Mouse (Mus musculus) neural tube, embryonic 13.5 days (tissue): ENCODE data around the gene B3galt4. TPM values are rescaled to one million over a fixed set of nuclear protein-coding genes. Genes with fewer than 3 reads are reported as not detected.
"Not testable (repeated sequence)": the region's sequence is repeated elsewhere in the genome, so short reads cannot be mapped to it uniquely, and the experiment has no call there.

ENCODE experiments used
- ATAC-seq: fragments of 200-750 bp; cut with Nextera tagmentation; 2 replicates; pipeline ENCODE4 v1.8.0; 2017; ENCODE audit warnings: low read depth, mild to moderate bottlenecking, moderate TSS enrichment, moderate library complexity
- H3K27ac ChIP-seq: fragments of 300-500 bp; sonication (generic); replicated peaks from 2 replicates; pipeline ENCODE4 v1.5.1; 2015; ENCODE audit warnings: moderate library complexity, mild to moderate bottlenecking, inconsistent platforms
- H3K27me3 ChIP-seq: fragments of 300-500 bp; sonication (generic); 2 replicates; pipeline ENCODE4 v1.6.1; 2015; ENCODE audit warnings: mild to moderate bottlenecking, inconsistent platforms
- H3K36me3 ChIP-seq: fragments of 300-500 bp; sonication (generic); 2 replicates; pipeline ENCODE4 v1.6.1; 2015; ENCODE audit warnings: mild to moderate bottlenecking, inconsistent platforms
- H3K4me1 ChIP-seq: fragments of 300-500 bp; sonication (generic); replicated peaks from 2 replicates; pipeline ENCODE4 v1.6.1; 2015; ENCODE audit warnings: inconsistent platforms
- H3K4me2 ChIP-seq: fragments of 300-500 bp; sonication (generic); 2 replicates; pipeline ENCODE4 v1.6.1; 2015; ENCODE audit warnings: inconsistent platforms, mild to moderate bottlenecking, moderate library complexity
- H3K4me3 ChIP-seq: fragments of 300-500 bp; sonication (generic); 2 replicates; pipeline ENCODE4 v1.5.1; 2015; ENCODE audit warnings: mild to moderate bottlenecking, inconsistent platforms
- H3K9ac ChIP-seq: fragments of 300-500 bp; sonication (generic); 2 replicates; pipeline ENCODE4 v1.6.1; 2015; ENCODE audit warnings: moderate library complexity, mild to moderate bottlenecking, inconsistent platforms
- H3K9me3 ChIP-seq: fragments of 300-500 bp; sonication (generic); 2 replicates; pipeline ENCODE4 v1.6.1; 2016; ENCODE audit warnings: inconsistent platforms
- WGBS: fragments of 180-500 bp; shearing (Covaris S2); methylation state at CpG from one replicate; pipeline ENCODE4 v1.1.7; 2015; 5-methylcytosine and 5-hydroxymethylcytosine counted together
- polyA plus RNA-seq: library from polyadenylated mRNA; unstranded; fragments of >200 nt; fragmentation: Nextera tagmentation; extraction: Ambion mirVana; gene quantifications from 2 replicates; pipeline ENCODE4 v1.2.1, GENCODE M21; 2015

B3galt4 gene
- polyA plus RNA-seq, 1 experiment from 2014 or later: 11.7 TPM

- Histone ChIP-seq H3K27ac (peak overlapping the region; percentile 85; the same call in 1 of the 2 replicates), H3K36me3 (peaks cover 60% of the 10 kb centered on the region)
Measured at GRCm38 (mm10) chr17:33914969-33915391, 36.3 kb downstream of the B3galt4 start.

GRCm38 (mm10) chr17:33913905-33914304 lies 37.4 kb downstream of the B3galt4 start:
- Histone ChIP-seq H3K27ac (no peak overlapping the region), H3K36me3 (peaks cover 60% of the 10 kb centered on the region), H3K4me2 (no peak overlapping the region), H3K9ac (no peak overlapping the region), H3K4me1 (peaks cover 70% of the 10 kb centered on the region), H3K9me3 (no peaks in the 10 kb centered on the region), H3K27me3 (no peaks in the 10 kb centered on the region), H3K4me3 (no peak overlapping the region)
- 96% methylated on average over 8 of the region's 8 CpGs for whole genome bisulfite sequencing
- ATAC-seq: no peak

More at GRCm38 (mm10) chr17:33914969-33915391, 36.3 kb downstream of the B3galt4 start:
- WGBS: 73% methylated on average over 13 of the region's 13 CpGs
- no peak for ATAC-seq
- Histone ChIP-seq H3K4me1 (peaks cover 78% of the 10 kb centered on the region), H3K9ac (peak overlapping the region; percentile 70; the same call in 1 of the 2 replicates), H3K27me3 (no peaks in the 10 kb centered on the region), H3K4me3 (peak overlapping the region; percentile 51), H3K9me3 (no peaks in the 10 kb centered on the region), H3K4me2 (peak overlapping the region; percentile 66)

- H3K36me3 ChIP-seq: peaks cover 56% of the 10 kb centered on the region
- no peak overlapping the region for H3K4me2 ChIP-seq
- ATAC-seq: no peak
Measured at GRCm38 (mm10) chr17:33913264-33913663, 38.0 kb downstream of the B3galt4 start.

GRCm38 (mm10) chr17:33911813-33912414 lies 39.4 kb downstream of the B3galt4 start:
- Histone ChIP-seq H3K4me1 (peaks cover 58% of the 10 kb centered on the region), H3K4me3 (no peak overlapping the region), H3K9me3 (no peaks in the 10 kb centered on the region), H3K27ac (no peak overlapping the region), H3K36me3 (peaks cover 44% of the 10 kb centered on the region), H3K4me2 (no peak overlapping the region), H3K27me3 (no peaks in the 10 kb centered on the region), H3K9ac (no peak overlapping the region)
- WGBS: 93% methylated on average over 28 of the region's 28 CpGs
- ATAC-seq: no peak

More at GRCm38 (mm10) chr17:33913264-33913663, 38.0 kb downstream of the B3galt4 start:
- H3K9ac ChIP-seq: no peak overlapping the region
- H3K27me3 ChIP-seq: no peaks in the 10 kb centered on the region
- 93% methylated on average over 10 of the region's 10 CpGs for WGBS
- H3K9me3 ChIP-seq: no peaks in the 10 kb centered on the region
- no peak overlapping the region for H3K4me3 ChIP-seq
- H3K27ac ChIP-seq: no peak overlapping the region
- H3K4me1 ChIP-seq: peaks cover 64% of the 10 kb centered on the region

- Histone ChIP-seq H3K4me1 (peaks cover 53% of the 10 kb centered on the region), H3K4me2 (no peak overlapping the region), H3K36me3 (peaks cover 44% of the 10 kb centered on the region)
Measured at GRCm38 (mm10) chr17:33911052-33911812, 40.1 kb downstream of the B3galt4 start.

GRCm38 (mm10) chr17:33910346-33911051 lies 40.8 kb downstream of the B3galt4 start:
- Histone ChIP-seq H3K9ac (peak overlapping the region; percentile 92), H3K4me3 (peak overlapping the region; percentile 88), H3K36me3 (peaks cover 44% of the 10 kb centered on the region), H3K4me1 (peaks cover 52% of the 10 kb centered on the region), H3K9me3 (no peaks in the 10 kb centered on the region), H3K27me3 (no peaks in the 10 kb centered on the region), H3K4me2 (peak overlapping the region; percentile 94), H3K27ac (peak overlapping the region; percentile 94; the same call in 1 of the 2 replicates)
- no peak for ATAC-seq
- WGBS: 55% methylated on average over 11 of the region's 11 CpGs

More at GRCm38 (mm10) chr17:33911052-33911812, 40.1 kb downstream of the B3galt4 start:
- H3K27me3 ChIP-seq: no peaks in the 10 kb centered on the region
- WGBS: 91% methylated on average over 31 of the region's 31 CpGs
- no peaks in the 10 kb centered on the region for H3K9me3 ChIP-seq
- no peak for ATAC-seq
- no peak overlapping the region for H3K9ac ChIP-seq
- H3K27ac ChIP-seq: no peak overlapping the region
- H3K4me3 ChIP-seq: no peak overlapping the region

- Histone ChIP-seq H3K9ac (peak overlapping the region; percentile 92), H3K4me3 (peak overlapping the region; percentile 88), H3K27me3 (no peaks in the 10 kb centered on the region), H3K9me3 (no peaks in the 10 kb centered on the region), H3K4me2 (peak overlapping the region; percentile 94), H3K27ac (peak overlapping the region; percentile 94), H3K4me1 (peaks cover 46% of the 10 kb centered on the region), H3K36me3 (peaks cover 40% of the 10 kb centered on the region)
- no peak for ATAC-seq
- WGBS: under 1% methylated on average over 14 of the region's 14 CpGs
Measured at GRCm38 (mm10) chr17:33909869-33910250, 41.4 kb downstream of the B3galt4 start.

- Histone ChIP-seq H3K9ac (peak within 1 kb of the TSS; percentile 92), H3K36me3 (peaks cover 36% of the 10 kb centered on the region), H3K9me3 (no peaks in the 10 kb centered on the region), H3K27ac (peak within 1 kb of the TSS; percentile 94), H3K4me2 (peak within 1 kb of the TSS; percentile 94), H3K4me1 (peaks cover 41% of the 10 kb centered on the region), H3K27me3 (no peaks in the 10 kb centered on the region), H3K4me3 (peak within 1 kb of the TSS; percentile 88)
- under 1% methylated on average over 68 of the region's 68 CpGs for WGBS
- peak; percentile 96 for ATAC-seq
Measured at GRCm38 (mm10) chr17:33909077-33909868, 42.0 kb downstream of the B3galt4 start, which contains the start of gene Daxx. TSS of gene Daxx (plus strand) at chr17:33909414.

GRCm38 (mm10) chr17:33908331-33909076 lies 42.8 kb downstream of the B3galt4 start:
- H3K4me1 ChIP-seq: peaks cover 35% of the 10 kb centered on the region
- H3K4me3 ChIP-seq: peak overlapping the region; percentile 88
- H3K27me3 ChIP-seq: no peaks in the 10 kb centered on the region
- no peaks in the 10 kb centered on the region for H3K9me3 ChIP-seq
- peaks cover 28% of the 10 kb centered on the region for H3K36me3 ChIP-seq
- peak overlapping the region; percentile 94 for H3K27ac ChIP-seq
- ATAC-seq: no peak; the same call in 1 of the 2 replicates
- H3K4me2 ChIP-seq: peak overlapping the region; percentile 94
- peak overlapping the region; percentile 82 for H3K9ac ChIP-seq
- WGBS: under 1% methylated on average over 41 of the region's 44 CpGs

GRCm38 (mm10) chr17:33904835-33905234 lies 46.5 kb downstream of the B3galt4 start, which contains the start of gene Platr17:
TSS of gene Platr17 (plus strand) at chr17:33905135.
- not testable (repeated sequence) for H3K27ac ChIP-seq, H3K4me3 ChIP-seq, ATAC-seq, H3K36me3 ChIP-seq, H3K9me3 ChIP-seq, H3K9ac ChIP-seq, H3K27me3 ChIP-seq, H3K4me2 ChIP-seq, H3K4me1 ChIP-seq
- 32% methylated on average over 2 of the region's 4 CpGs for WGBS
